Mouse (Mus musculus): ENCODE measurements around the gene Zfp628.
"Not testable (repeated sequence)": the region's sequence is repeated elsewhere in the genome, so short reads cannot be mapped to it uniquely, and the experiment has no call there.

DNA sequence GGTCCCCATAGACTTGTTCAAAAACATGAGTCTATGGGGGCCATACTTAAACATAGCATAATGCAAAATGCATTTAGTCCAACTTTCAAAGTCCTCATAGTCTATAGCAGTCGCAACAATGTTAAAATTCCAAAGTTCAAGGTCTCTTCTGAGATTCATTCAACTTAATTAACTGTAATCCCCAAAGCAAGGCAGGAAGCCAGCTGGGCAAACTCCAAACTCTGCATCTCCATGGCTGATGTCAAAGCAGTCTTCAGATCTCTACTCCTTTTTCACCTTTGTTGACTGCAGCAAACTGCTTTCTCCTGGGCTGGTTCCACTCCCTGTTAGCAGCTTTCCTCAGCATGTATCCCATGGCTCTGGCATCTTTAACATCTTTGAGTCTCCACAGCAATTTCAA, 36.0 kb upstream of the Zfp628 start:
- not testable (repeated sequence) for TF ChIP-seq CTCF (IDR thresholded peaks at IDR 0.05; ENCODE audit: borderline replicate concordance, insufficient read depth, low read length); POLR2A (IDR thresholded peaks at IDR 0.05; ENCODE audit: low read depth, low read length)

Data from embryonic fibroblast, embryonic 13.5 days (primary cell).